Mouse (Mus musculus) stomach, embryonic 15.5 days (tissue): ENCODE data around the gene Strn4. TPM values are rescaled to one million over a fixed set of nuclear protein-coding genes. Genes with fewer than 3 reads are reported as not detected.

Source experiments
- ATAC-seq: fragments of 200-750 bp; cut with Nextera tagmentation; 2 replicates; pipeline ENCODE4 v1.8.0; 2017; ENCODE audit warnings: low read depth, moderate number of reproducible peaks, moderate TSS enrichment; ENCODE audit not compliant: insufficient read depth, low FRiP score
- H3K27ac ChIP-seq: fragments of 300-500 bp; sonication (generic); 2 replicates; pipeline ENCODE4 v1.5.1; 2015; ENCODE audit warnings: mild to moderate bottlenecking, inconsistent platforms
- H3K27me3 ChIP-seq: fragments of 300-500 bp; sonication (generic); replicated peaks from 2 replicates; pipeline ENCODE4 v1.6.1; 2015; ENCODE audit warnings: inconsistent platforms
- H3K36me3 ChIP-seq: fragments of 300-500 bp; sonication (generic); 2 replicates; pipeline ENCODE4 v1.6.1; 2015; ENCODE audit warnings: inconsistent platforms
- H3K4me1 ChIP-seq: fragments of 300-500 bp; sonication (generic); 2 replicates; pipeline ENCODE4 v1.6.1; 2015; ENCODE audit warnings: inconsistent platforms
- H3K4me2 ChIP-seq: fragments of 300-500 bp; sonication (generic); 2 replicates; pipeline ENCODE4 v1.6.1; 2015; ENCODE audit warnings: mild to moderate bottlenecking, inconsistent platforms
- H3K4me3 ChIP-seq: fragments of 300-500 bp; sonication (generic); replicated peaks from 2 replicates; pipeline ENCODE4 v1.5.1; 2015; ENCODE audit warnings: inconsistent platforms
- H3K9ac ChIP-seq: fragments of 300-500 bp; sonication (generic); 2 replicates; pipeline ENCODE4 v1.6.1; 2015; ENCODE audit warnings: inconsistent platforms
- H3K9me3 ChIP-seq: fragments of 300-500 bp; sonication (generic); 2 replicates; pipeline ENCODE4 v1.6.1; 2016; ENCODE audit warnings: inconsistent platforms
- WGBS: fragments of 180-500 bp; shearing (Covaris S2); methylation state at CpG from one replicate; pipeline ENCODE4 v1.1.7; 2015; 5-methylcytosine and 5-hydroxymethylcytosine counted together
- polyA plus RNA-seq: library from polyadenylated mRNA; unstranded; fragments of >200 nt; fragmentation: Nextera tagmentation; extraction: Ambion mirVana; gene quantifications from 2 replicates; pipeline ENCODE4 v1.2.1, GENCODE M21; 2015

Gene Strn4
- polyA plus RNA-seq, 1 experiment from 2014 or later, result 89.4 TPM

DNA sequence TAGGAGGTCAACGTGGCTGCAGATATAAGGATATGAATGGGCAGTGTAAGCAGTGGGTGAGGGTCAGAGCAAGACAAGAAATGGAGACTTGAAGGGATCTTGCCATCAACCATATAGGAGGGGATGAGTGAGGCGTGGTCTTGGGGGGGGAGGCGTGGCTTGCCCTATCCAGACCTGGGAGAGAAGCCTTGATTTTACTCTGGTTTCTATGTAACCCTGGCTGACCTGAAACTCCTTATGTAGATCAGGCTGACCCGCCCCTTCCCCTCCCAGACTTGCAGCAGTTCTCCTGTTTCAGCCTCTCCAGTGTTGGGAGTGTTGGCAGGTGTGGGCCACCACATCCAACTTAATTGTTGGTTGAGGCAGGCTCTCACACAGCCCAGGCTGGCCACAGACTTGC lies 68.6 kb downstream of the Strn4 start:
- WGBS, result 80% methylated on average over 4 of the region's 4 CpGs

GRCm38 (mm10) chr7:16885271-16885776 lies 69.6 kb downstream of the Strn4 start:
- H3K36me3 ChIP-seq, result peaks cover 37% of the 10 kb centered on the region
- WGBS, result 30% methylated on average over 86 of the region's 95 CpGs
- no peak overlapping the region for H3K9ac ChIP-seq
- H3K4me2 ChIP-seq, result peak overlapping the region; percentile 41
- 0 out of 2 replicates have a peak, but pooled peaks cover 9% of the 10 kb centered on the region for H3K9me3 ChIP-seq
- peaks cover 9% of the 10 kb centered on the region for H3K4me1 ChIP-seq
- H3K27ac ChIP-seq, result no peak overlapping the region
- peak overlapping the region; percentile 30 for H3K4me3 ChIP-seq
- peaks cover 16% of the 10 kb centered on the region; the same call in 1 of the 2 replicates for H3K27me3 ChIP-seq
- ATAC-seq, result no peak

More for the DNA sequence above, 68.6 kb downstream of the Strn4 start:
- 0 out of 2 replicates have a peak, but pooled peaks cover 9% of the 10 kb centered on the region for H3K9me3 ChIP-seq
- no peak overlapping the region for H3K4me3 ChIP-seq
- peaks cover 37% of the 10 kb centered on the region for H3K36me3 ChIP-seq
- H3K27ac ChIP-seq, result no peak overlapping the region
- H3K9ac ChIP-seq, result no peak overlapping the region
- H3K4me2 ChIP-seq, result no peak overlapping the region
- peaks cover 16% of the 10 kb centered on the region; the same call in 1 of the 2 replicates for H3K27me3 ChIP-seq
- ATAC-seq, result no peak
- H3K4me1 ChIP-seq, result peaks cover 14% of the 10 kb centered on the region

DNA sequence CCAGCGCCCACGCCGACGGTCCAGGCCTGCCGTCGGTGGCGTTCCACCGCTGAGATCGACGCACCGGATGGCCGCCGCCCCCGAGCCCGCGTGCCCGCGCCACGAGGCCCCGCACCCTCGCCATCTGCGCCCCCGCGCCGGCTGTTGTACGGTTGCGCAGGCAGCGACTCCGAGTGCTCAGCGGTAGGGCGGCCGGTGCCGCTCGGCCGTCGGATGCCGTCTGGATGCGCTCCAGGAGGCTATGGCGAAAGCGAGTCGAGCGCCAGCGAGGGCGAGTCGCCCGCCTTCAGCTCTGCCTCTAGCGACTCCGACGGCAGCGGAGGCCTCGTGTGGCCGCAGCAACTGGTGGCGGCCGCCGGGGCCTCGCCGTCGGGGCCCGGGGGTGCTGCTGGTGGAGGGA lies 70.2 kb downstream of the Strn4 start:
- 52% methylated on average over 59 of the region's 59 CpGs for whole genome bisulfite sequencing
- peaks cover 37% of the 10 kb centered on the region for H3K36me3 ChIP-seq

More for the DNA sequence above, 70.2 kb downstream of the Strn4 start:
- H3K4me3 ChIP-seq, result peak overlapping the region; percentile 1; the same call in 1 of the 2 replicates
- H3K9ac ChIP-seq, result no peak overlapping the region
- 0 out of 2 replicates have a peak, but pooled peaks cover 9% of the 10 kb centered on the region for H3K9me3 ChIP-seq
- ATAC-seq, result no peak
- H3K4me1 ChIP-seq, result peaks cover 5% of the 10 kb centered on the region; the same call in 1 of the 2 replicates
- H3K27ac ChIP-seq, result no peak overlapping the region
- H3K27me3 ChIP-seq, result peaks cover 16% of the 10 kb centered on the region; the same call in 1 of the 2 replicates
- H3K4me2 ChIP-seq, result no peak overlapping the region; the same call in 1 of the 2 replicates

Other genes with a start within 250 kb of the Strn4 start
- 12.0 and 13.0 TPM in 2 replicates for gene Arhgap35, start 200.9 kb upstream of the Strn4 start, polyA plus RNA-seq
- gene Ceacam15, start 140.2 kb upstream of the Strn4 start, polyA plus RNA-seq, result not detected in 2 replicates
- not detected in 2 replicates for gene Ceacam9, start 94.0 kb upstream of the Strn4 start, polyA plus RNA-seq
- 251 and 272 TPM in 2 replicates for gene Ap2s1, start 77.5 kb upstream of the Strn4 start, polyA plus RNA-seq
- gene Slc1a5, start 34.5 kb upstream of the Strn4 start, polyA plus RNA-seq, result 64.2 and 66.3 TPM in 2 replicates
- 28.4 and 29.1 TPM in 2 replicates for gene Fkrp, start 843 bp downstream of the Strn4 start, polyA plus RNA-seq
- gene Prkd2, start 27.0 kb downstream of the Strn4 start, polyA plus RNA-seq, result 11.6 and 12.2 TPM in 2 replicates
- 3.9 and 4.6 TPM in 2 replicates for gene Dact3, start 59.4 kb downstream of the Strn4 start, polyA plus RNA-seq
- gene Gng8, start 75.9 kb downstream of the Strn4 start, polyA plus RNA-seq, result 8.9 and 9.8 TPM in 2 replicates
- 2.4 and 2.5 TPM in 2 replicates for gene Ptgir, start 90.6 kb downstream of the Strn4 start, polyA plus RNA-seq
- gene Calm3, start 108.2 kb downstream of the Strn4 start, polyA plus RNA-seq, result 101 and 113 TPM in 2 replicates
- gene Pnmal2, start 128.8 kb downstream of the Strn4 start, polyA plus RNA-seq, result 10.2 and 12.7 TPM in 2 replicates
- gene Pnmal1, start 143.8 kb downstream of the Strn4 start, polyA plus RNA-seq, result 2.9 and 3.6 TPM in 2 replicates
- gene Gm42372, start 167.2 kb downstream of the Strn4 start, polyA plus RNA-seq, result 0.31 and 0.34 TPM in 2 replicates
- 29.4 and 33.3 TPM in 2 replicates for gene Ccdc8, start 176.8 kb downstream of the Strn4 start, polyA plus RNA-seq
- 92.9 and 95.7 TPM in 2 replicates for gene Ppp5c, start 212.0 kb downstream of the Strn4 start, polyA plus RNA-seq
- gene Hif3a, start 246.5 kb downstream of the Strn4 start, polyA plus RNA-seq, result 47.3 and 54.9 TPM in 2 replicates